Mouse (Mus musculus) myocyte (in vitro differentiated cells): ENCODE measurements around the gene Pnpt1. TPM values are rescaled to one million over a fixed set of nuclear protein-coding genes. Genes with fewer than 3 reads are reported as not detected.

Source experiments
- H3K27me3 ChIP-seq: one replicate; pipeline ENCODE4 v1.6.1; 2011; ENCODE audit not compliant: control insufficient read depth, insufficient read depth, insufficient read length
- H3K36me3 ChIP-seq: one replicate; pipeline ENCODE4 v1.6.1; 2011; ENCODE audit not compliant: control insufficient read depth, insufficient read depth
- H3K4me2 ChIP-seq: one replicate; pipeline ENCODE4 v1.6.1; 2011; ENCODE audit warnings: low read depth, control low read depth
- H3K4me3 ChIP-seq: one replicate; pipeline ENCODE4 v1.5.1; 2011; ENCODE audit warnings: mild to moderate bottlenecking, control low read depth, moderate library complexity
- H3K79me2 ChIP-seq: one replicate; pipeline ENCODE4 v1.6.1; 2011; ENCODE audit not compliant: control insufficient read depth, insufficient read depth
- H3ac ChIP-seq: one replicate; pipeline ENCODE4 v1.6.1; 2011; ENCODE audit not compliant: control insufficient read depth, insufficient read length
- CEBPB ChIP-seq: IDR thresholded peaks from 2 replicates; pipeline ENCODE4 v1.6.1; 2011; ENCODE audit warnings: mild to moderate bottlenecking, moderate library complexity; ENCODE audit not compliant: poor library complexity, insufficient read depth, severe bottlenecking
- E2F4 ChIP-seq: IDR thresholded peaks from one replicate; pipeline ENCODE4 v1.6.1; 2011; ENCODE audit warnings: mild to moderate bottlenecking, control low read depth, moderate library complexity; ENCODE audit not compliant: insufficient read depth
- MAX ChIP-seq: IDR thresholded peaks from one replicate; pipeline ENCODE4 v1.6.1; 2011; ENCODE audit warnings: low read depth, mild to moderate bottlenecking, control low read depth
- MYOD1 ChIP-seq, 3 experiments: IDR thresholded peaks; one replicate each; pipeline ENCODE4 v1.6.1; 2011; ENCODE audit warnings: control low read depth in 2 of 3, low read depth in 2 of 3, mild to moderate bottlenecking in 2 of 3, moderate library complexity in 1 of 3; ENCODE audit not compliant: insufficient read length in 2 of 3, control insufficient read depth in 1 of 3
- MYOG ChIP-seq, 3 experiments: IDR thresholded peaks; one replicate each; pipeline ENCODE4 v1.6.1; 2011; ENCODE audit warnings: control low read depth in 2 of 3, low read depth in 2 of 3, mild to moderate bottlenecking in 2 of 3; ENCODE audit not compliant: insufficient read length in 2 of 3, control insufficient read depth in 1 of 3, insufficient read depth in 1 of 3
- POLR2A ChIP-seq: IDR thresholded peaks from one replicate; pipeline ENCODE4 v1.6.1; 2011; ENCODE audit warnings: low read depth, mild to moderate bottlenecking, control low read depth, moderate library complexity; ENCODE audit not compliant: insufficient read length
- POLR2AphosphoS2 ChIP-seq: IDR thresholded peaks from one replicate; pipeline ENCODE4 v1.6.1; 2011; ENCODE audit warnings: low read depth, control low read depth; ENCODE audit not compliant: insufficient read length
- REST ChIP-seq: IDR thresholded peaks from one replicate; pipeline ENCODE4 v1.6.1; 2011; ENCODE audit warnings: mild to moderate bottlenecking, control low read depth, moderate library complexity; ENCODE audit not compliant: insufficient read depth, insufficient read length
- SRF ChIP-seq: IDR thresholded peaks from one replicate; pipeline ENCODE4 v1.6.1; 2011; ENCODE audit warnings: low read depth; ENCODE audit not compliant: control insufficient read depth, insufficient read length
- TCF12 ChIP-seq: IDR thresholded peaks from one replicate; pipeline ENCODE4 v1.6.1; 2011; ENCODE audit warnings: mild to moderate bottlenecking, control low read depth; ENCODE audit not compliant: poor library complexity, insufficient read depth, severe bottlenecking
- TCF3 ChIP-seq: IDR thresholded peaks from one replicate; pipeline ENCODE4 v1.6.1; 2011; ENCODE audit warnings: low read depth, control low read depth; ENCODE audit not compliant: insufficient read length
- USF1 ChIP-seq: IDR thresholded peaks from one replicate; pipeline ENCODE4 v1.6.1; 2011; ENCODE audit warnings: low read depth, mild to moderate bottlenecking, control low read depth, moderate library complexity
- polyA plus RNA-seq: library from polyadenylated mRNA; unstranded; fragments of >200 nt; fragmentation: generic; extraction: Trizol; gene quantifications from one replicate; pipeline ENCODE4 v1.2.1, GENCODE M21; 2012; ENCODE audit warnings: missing spikeins

Gene Pnpt1
- 5.2 TPM for polyA plus RNA-seq

GRCm38 (mm10) chr11:29130385-29131355 lies at the start of gene Pnpt1:
Gene Pnpt1 (plus strand): TSS chr11:29130744.
- H3K36me3 ChIP-seq = peaks cover 3% of the 10 kb centered on the region
- TF ChIP-seq POLR2A (peak; percentile 90), TCF12 (no peak), MYOG (IDR thresholded peaks at IDR 0.05; ENCODE audit: control insufficient read depth in 1 of 3, insufficient read depth in 1 of 3, insufficient read length in 2 of 3, low read depth in 2 of 3) (peak in 1 of 3 experiments; percentile 23), POLR2AphosphoS2 (peak; percentile 92)

GRCm38 (mm10) chr11:29092403-29092802 lies 38.1 kb upstream of the Pnpt1 start:
- TF ChIP-seq TCF12 (no peak), MAX (no peak), POLR2AphosphoS2 (no peak), SRF (no peak), CEBPB (no peak), REST (no peak), E2F4 (no peak), MYOG (IDR thresholded peaks at IDR 0.05; ENCODE audit: control insufficient read depth in 1 of 3, insufficient read depth in 1 of 3, insufficient read length in 2 of 3, low read depth in 2 of 3) (no peak), POLR2A (no peak), USF1 (no peak), TCF3 (no peak), MYOD1 (IDR thresholded peaks at IDR 0.05; ENCODE audit: control insufficient read depth in 1 of 3, insufficient read length in 2 of 3, low read depth in 2 of 3) (no peak)
- no peaks in the 10 kb centered on the region for H3K27me3 ChIP-seq
- no peak overlapping the region for H3K4me3 ChIP-seq
- H3ac ChIP-seq = no peak overlapping the region
- no peaks in the 10 kb centered on the region for H3K79me2 ChIP-seq
- H3K36me3 ChIP-seq = no peaks in the 10 kb centered on the region
- H3K4me2 ChIP-seq = no peak overlapping the region

More at GRCm38 (mm10) chr11:29130385-29131355, at the start of gene Pnpt1:
- Histone ChIP-seq H3K4me2 (peak within 1 kb of the TSS; percentile 89), H3ac (peak within 1 kb of the TSS; percentile 14), H3K79me2 (peaks cover 6% of the 10 kb centered on the region), H3K27me3 (no peaks in the 10 kb centered on the region), H3K4me3 (peak within 1 kb of the TSS; percentile 89)

- no peaks in the 10 kb centered on the region for H3K27me3 ChIP-seq
- H3K4me2 ChIP-seq = no peak overlapping the region
- no peaks in the 10 kb centered on the region for H3K36me3 ChIP-seq
- no peaks in the 10 kb centered on the region for H3K79me2 ChIP-seq
- H3K4me3 ChIP-seq = no peak overlapping the region
- no peak overlapping the region for H3ac ChIP-seq
- TF ChIP-seq USF1 (no peak), TCF12 (no peak), MAX (no peak), MYOG (IDR thresholded peaks at IDR 0.05; ENCODE audit: control insufficient read depth in 1 of 3, insufficient read depth in 1 of 3, insufficient read length in 2 of 3, low read depth in 2 of 3) (no peak), MYOD1 (IDR thresholded peaks at IDR 0.05; ENCODE audit: control insufficient read depth in 1 of 3, insufficient read length in 2 of 3, low read depth in 2 of 3) (no peak), E2F4 (no peak), POLR2AphosphoS2 (no peak), POLR2A (no peak), CEBPB (no peak), REST (no peak), SRF (no peak), TCF3 (no peak)
These were observed 31.6 kb upstream of the Pnpt1 start for GRCm38 (mm10) chr11:29098926-29099325.

- Histone ChIP-seq H3K27me3 (no peaks in the 10 kb centered on the region), H3K79me2 (peaks cover 6% of the 10 kb centered on the region), H3K4me2 (peak overlapping the region; percentile 89), H3K4me3 (peak overlapping the region; percentile 89), H3K36me3 (peaks cover 3% of the 10 kb centered on the region), H3ac (peak overlapping the region; percentile 14)
- no peak for TF ChIP-seq REST
These were observed 621 bp upstream of the Pnpt1 start for GRCm38 (mm10) chr11:29129862-29130384.

- no peaks in the 10 kb centered on the region for H3K27me3 ChIP-seq
- peaks cover 27% of the 10 kb centered on the region for H3K36me3 ChIP-seq
- no peak overlapping the region for H3K4me2 ChIP-seq
- TF ChIP-seq SRF = no peak
- TF ChIP-seq TCF12 = no peak
- no peak for TF ChIP-seq USF1
- H3K4me3 ChIP-seq = no peak overlapping the region
- no peak overlapping the region for H3ac ChIP-seq
- no peaks in the 10 kb centered on the region for H3K79me2 ChIP-seq
These were observed 10.1 kb downstream of the Pnpt1 start for GRCm38 (mm10) chr11:29140671-29141070.
